Mouse (Mus musculus) forebrain, embryonic 12.5 days (tissue): ENCODE results near the gene Sft2d2. TPM values are rescaled to one million over a fixed set of nuclear protein-coding genes. Genes with fewer than 3 reads are reported as not detected.

ENCODE experiments used
- ATAC-seq: fragments of 200-750 bp; cut with Nextera tagmentation; 2 replicates; pipeline ENCODE4 v1.8.0; 2017; ENCODE audit warnings: moderate TSS enrichment; ENCODE audit not compliant: low FRiP score
- H3K27ac ChIP-seq: fragments of 300-500 bp; sonication (generic); 2 replicates; pipeline ENCODE4 v1.5.1; 2016; ENCODE audit warnings: mild to moderate bottlenecking
- H3K27me3 ChIP-seq: fragments of 300-500 bp; sonication (generic); 2 replicates; pipeline ENCODE4 v1.6.1; 2016; ENCODE audit warnings: mild to moderate bottlenecking
- H3K36me3 ChIP-seq: fragments of 300-500 bp; sonication (generic); replicated peaks from 2 replicates; pipeline ENCODE4 v1.6.1; 2016; ENCODE audit warnings: mild to moderate bottlenecking
- H3K4me1 ChIP-seq: fragments of 300-500 bp; sonication (generic); 2 replicates; pipeline ENCODE4 v1.6.1; 2016
- H3K4me2 ChIP-seq: fragments of 300-500 bp; sonication (generic); 2 replicates; pipeline ENCODE4 v1.6.1; 2016; ENCODE audit warnings: mild to moderate bottlenecking, moderate library complexity
- H3K4me3 ChIP-seq: fragments of 300-500 bp; sonication (generic); replicated peaks from 2 replicates; pipeline ENCODE4 v1.5.1; 2016; ENCODE audit warnings: mild to moderate bottlenecking
- H3K9ac ChIP-seq: fragments of 300-500 bp; sonication (generic); 2 replicates; pipeline ENCODE4 v1.6.1; 2016; ENCODE audit warnings: mild to moderate bottlenecking
- H3K9me3 ChIP-seq: fragments of 300-500 bp; sonication (generic); 2 replicates; pipeline ENCODE4 v1.6.1; 2016
- WGBS: fragments of 180-500 bp; shearing (Covaris S2); methylation state at CpG from one replicate; pipeline ENCODE4 v1.1.7; 2016; 5-methylcytosine and 5-hydroxymethylcytosine counted together
- polyA plus RNA-seq: library from polyadenylated mRNA; unstranded; fragments of >200 nt; fragmentation: Nextera tagmentation; extraction: Ambion mirVana; gene quantifications from 2 replicates; pipeline ENCODE4 v1.2.1, GENCODE M21; 2016

The Sft2d2 gene
- polyA plus RNA-seq, 1 experiment from 2014 or later = 11.9 TPM

GRCm38 (mm10) chr1:165164920-165165319 lies 29.3 kb downstream of the Sft2d2 start:
- Histone ChIP-seq H3K4me3 (no peak overlapping the region), H3K4me1 (no peaks in the 10 kb centered on the region), H3K27me3 (0 out of 2 replicates have a peak, but pooled peaks cover 3% of the 10 kb centered on the region), H3K27ac (no peak overlapping the region), H3K36me3 (no peaks in the 10 kb centered on the region), H3K9me3 (no peaks in the 10 kb centered on the region), H3K9ac (no peak overlapping the region), H3K4me2 (no peak overlapping the region)
- 69% methylated on average over 6 of the region's 6 CpGs for whole genome bisulfite sequencing
- no peak for ATAC-seq

GRCm38 (mm10) chr1:165160723-165161405 lies 33.4 kb downstream of the Sft2d2 start, which contains the start of gene Tbx19:
TSS of gene Tbx19 (minus strand) at chr1:165160773.
- Histone ChIP-seq H3K27ac (no peak within 1 kb of the TSS), H3K4me3 (no peak within 1 kb of the TSS), H3K9me3 (no peaks in the 10 kb centered on the region), H3K27me3 (0 out of 2 replicates have a peak, but pooled peaks cover 3% of the 10 kb centered on the region), H3K4me1 (no peaks in the 10 kb centered on the region), H3K36me3 (no peaks in the 10 kb centered on the region), H3K9ac (no peak within 1 kb of the TSS), H3K4me2 (no peak within 1 kb of the TSS)
- WGBS = 75% methylated on average over 8 of the region's 8 CpGs
- ATAC-seq = peak; percentile 41; the same call in 1 of the 2 replicates

GRCm38 (mm10) chr1:165158841-165159240 lies 35.4 kb downstream of the Sft2d2 start:
- no peak overlapping the region for H3K4me3 ChIP-seq
- no peaks in the 10 kb centered on the region for H3K36me3 ChIP-seq
- no peaks in the 10 kb centered on the region for H3K9me3 ChIP-seq
- no peak overlapping the region for H3K27ac ChIP-seq
- no peak overlapping the region for H3K4me2 ChIP-seq
- H3K4me1 ChIP-seq = no peaks in the 10 kb centered on the region
- H3K27me3 ChIP-seq = 0 out of 2 replicates have a peak, but pooled peaks cover 3% of the 10 kb centered on the region
- WGBS = 81% methylated on average over 10 of the region's 10 CpGs
- H3K9ac ChIP-seq = no peak overlapping the region
- ATAC-seq = no peak

- ATAC-seq = no peak
- WGBS = 91% methylated on average over 4 of the region's 4 CpGs
- Histone ChIP-seq H3K9ac (no peak overlapping the region), H3K27me3 (no peaks in the 10 kb centered on the region), H3K36me3 (no peaks in the 10 kb centered on the region), H3K4me2 (no peak overlapping the region), H3K9me3 (no peaks in the 10 kb centered on the region), H3K27ac (no peak overlapping the region), H3K4me1 (no peaks in the 10 kb centered on the region), H3K4me3 (no peak overlapping the region)
Measured at GRCm38 (mm10) chr1:165154162-165154561, 40.1 kb downstream of the Sft2d2 start.

DNA sequence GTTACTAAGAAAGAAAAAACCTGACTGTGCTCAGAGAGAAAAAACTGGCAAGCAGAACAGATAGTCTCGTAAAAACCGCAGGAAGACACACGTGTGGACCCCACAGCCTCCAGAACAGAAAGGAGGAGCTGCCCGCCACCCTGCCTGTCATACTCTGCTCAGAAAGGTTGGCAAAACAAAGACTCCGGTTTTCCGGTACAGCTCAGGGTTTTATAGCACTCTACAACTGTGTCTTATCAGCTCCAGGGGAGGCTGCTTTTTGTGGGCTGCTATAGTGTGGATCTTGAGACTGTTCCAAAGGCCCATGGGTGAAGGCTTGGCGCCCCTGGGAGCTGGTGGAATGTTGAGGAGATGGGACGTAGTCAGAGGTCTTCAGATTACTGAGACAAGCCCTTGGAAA lies 43.0 kb downstream of the Sft2d2 start:
- no peak overlapping the region for H3K4me3 ChIP-seq
- WGBS = 85% methylated on average over 8 of the region's 8 CpGs
- H3K9ac ChIP-seq = no peak overlapping the region
- no peak overlapping the region for H3K4me2 ChIP-seq
- H3K36me3 ChIP-seq = no peaks in the 10 kb centered on the region
- ATAC-seq = no peak
- H3K27ac ChIP-seq = no peak overlapping the region
- H3K9me3 ChIP-seq = no peaks in the 10 kb centered on the region
- no peaks in the 10 kb centered on the region for H3K4me1 ChIP-seq
- H3K27me3 ChIP-seq = no peaks in the 10 kb centered on the region

- Histone ChIP-seq H3K36me3 (no peaks in the 10 kb centered on the region), H3K4me2 (no peak overlapping the region), H3K27ac (no peak overlapping the region), H3K4me3 (no peak overlapping the region), H3K4me1 (no peaks in the 10 kb centered on the region), H3K9ac (no peak overlapping the region), H3K9me3 (0 out of 2 replicates have a peak, but pooled peaks cover 4% of the 10 kb centered on the region), H3K27me3 (no peaks in the 10 kb centered on the region)
- 88% methylated on average over 12 of the region's 12 CpGs for WGBS
- ATAC-seq = no peak
Measured at GRCm38 (mm10) chr1:165142343-165142916, 51.8 kb downstream of the Sft2d2 start.

- no peaks in the 10 kb centered on the region for H3K36me3 ChIP-seq
- no peak overlapping the region for H3K9ac ChIP-seq
- 79% methylated on average over 3 of the region's 3 CpGs for WGBS
- no peaks in the 10 kb centered on the region for H3K4me1 ChIP-seq
- no peaks in the 10 kb centered on the region for H3K27me3 ChIP-seq
- 0 out of 2 replicates have a peak, but pooled peaks cover 4% of the 10 kb centered on the region for H3K9me3 ChIP-seq
- H3K4me2 ChIP-seq = no peak overlapping the region
- no peak overlapping the region for H3K27ac ChIP-seq
- H3K4me3 ChIP-seq = no peak overlapping the region
- ATAC-seq = no peak
Measured at GRCm38 (mm10) chr1:165140227-165140626, 54.0 kb downstream of the Sft2d2 start.

DNA sequence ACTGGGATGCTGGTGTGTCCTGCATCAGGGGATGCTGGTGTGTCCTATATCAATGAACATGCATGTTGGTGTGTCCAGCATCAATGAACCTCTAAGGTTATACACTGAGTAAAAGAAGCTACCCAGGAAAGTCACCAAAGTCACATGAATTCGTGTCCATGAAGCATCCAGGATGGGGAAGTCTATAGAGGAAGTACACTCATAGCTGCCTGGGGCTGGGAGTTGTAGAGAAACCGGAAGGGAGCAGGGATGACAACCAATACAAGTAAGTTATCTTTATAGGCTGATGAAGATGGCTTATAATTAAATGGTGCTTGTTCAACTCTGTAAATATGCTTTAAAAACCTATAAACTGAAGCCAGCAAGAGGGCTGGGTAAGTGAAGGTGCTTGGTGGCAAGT lies 60.4 kb downstream of the Sft2d2 start:
- no peak for ATAC-seq
- no peak overlapping the region for H3K4me3 ChIP-seq
- H3K4me1 ChIP-seq = no peaks in the 10 kb centered on the region
- no peak overlapping the region for H3K9ac ChIP-seq
- no peaks in the 10 kb centered on the region for H3K36me3 ChIP-seq
- H3K9me3 ChIP-seq = no peaks in the 10 kb centered on the region
- WGBS = 74% methylated on average over 2 of the region's 2 CpGs
- no peak overlapping the region for H3K4me2 ChIP-seq
- no peak overlapping the region for H3K27ac ChIP-seq
- H3K27me3 ChIP-seq = no peaks in the 10 kb centered on the region

- no peaks in the 10 kb centered on the region for H3K9me3 ChIP-seq
- no peak for ATAC-seq
- no peak overlapping the region for H3K4me2 ChIP-seq
- H3K4me3 ChIP-seq = no peak overlapping the region
- no peaks in the 10 kb centered on the region for H3K4me1 ChIP-seq
- 89% methylated on average over 5 of the region's 5 CpGs for WGBS
- no peak overlapping the region for H3K9ac ChIP-seq
- no peaks in the 10 kb centered on the region for H3K36me3 ChIP-seq
- H3K27ac ChIP-seq = no peak overlapping the region
- no peaks in the 10 kb centered on the region for H3K27me3 ChIP-seq
Measured at GRCm38 (mm10) chr1:165133279-165133678, 61.0 kb downstream of the Sft2d2 start.

DNA sequence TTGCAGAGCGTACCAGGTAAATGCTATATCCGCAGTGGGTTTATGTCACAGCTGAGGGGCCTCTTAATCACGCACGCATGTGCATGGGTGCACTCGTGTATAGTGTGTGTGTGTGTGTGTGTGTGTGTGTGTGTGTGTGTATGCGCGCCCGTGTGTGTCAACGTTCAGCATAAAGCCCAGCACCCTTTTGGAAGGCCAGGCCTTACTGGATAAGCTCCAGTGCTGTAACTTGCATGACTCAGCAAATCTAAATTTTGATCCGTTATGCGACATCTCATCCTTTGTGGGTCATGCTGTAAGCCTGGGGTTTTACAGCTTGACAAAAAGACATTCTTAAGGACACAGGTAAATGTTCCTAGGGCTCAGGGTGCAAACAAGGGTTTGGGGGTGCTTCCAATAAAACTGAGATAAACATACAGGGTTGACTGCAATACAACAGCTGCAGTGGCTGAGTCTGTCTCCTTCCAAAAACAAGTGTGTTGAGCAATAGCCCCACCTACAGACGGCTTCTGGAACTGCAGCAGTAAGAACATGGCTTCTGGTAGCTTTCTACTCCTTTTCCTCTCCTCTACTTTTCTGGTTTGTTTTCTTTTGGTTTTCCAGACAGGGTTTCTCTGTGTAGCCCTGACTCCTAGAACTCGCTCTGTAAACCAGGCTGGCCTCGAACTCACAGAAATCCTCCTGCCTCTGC lies 61.9 kb downstream of the Sft2d2 start:
- peak; percentile 44; the same call in 1 of the 2 replicates for ATAC-seq
- no peak overlapping the region for H3K4me3 ChIP-seq

GRCm38 (mm10) chr1:165129573-165129972 lies 64.7 kb downstream of the Sft2d2 start:
- Histone ChIP-seq H3K27ac (no peak overlapping the region), H3K4me2 (no peak overlapping the region), H3K27me3 (no peaks in the 10 kb centered on the region), H3K9me3 (no peaks in the 10 kb centered on the region), H3K9ac (no peak overlapping the region), H3K4me3 (no peak overlapping the region), H3K36me3 (no peaks in the 10 kb centered on the region), H3K4me1 (no peaks in the 10 kb centered on the region)
- ATAC-seq = no peak
- 71% methylated on average over 5 of the region's 5 CpGs for WGBS

More for the DNA sequence above, 61.9 kb downstream of the Sft2d2 start:
- WGBS = 77% methylated on average over 14 of the region's 14 CpGs
- Histone ChIP-seq H3K4me1 (no peaks in the 10 kb centered on the region), H3K4me2 (no peak overlapping the region), H3K36me3 (no peaks in the 10 kb centered on the region), H3K27me3 (no peaks in the 10 kb centered on the region), H3K9me3 (no peaks in the 10 kb centered on the region), H3K9ac (no peak overlapping the region), H3K27ac (no peak overlapping the region)
